Comparison of ENCODE assay signal across 10 mouse cellular contexts in genomic region chr6:141190383-141190782, GRCm38 (mm10). TPM values are rescaled to one million over a fixed set of nuclear protein-coding genes. Genes with fewer than 3 reads are reported as not detected.
DNase-seq lines count a peak whose midpoint lies in the region.
"Had no signal": no experiment of that assay in that cellular context is flagged by ENCODE, and none has a peak within 500 bp of the region (broad histone marks: within the 10 kb centered on the region; RNA-seq: fewer than 3 reads in every experiment).

No protein-coding gene starts in this region.

- intact Hi-C loops in heart, postnatal 14 days (cut with DNase I) = no loop called here
- intact Hi-C loops in left cerebral cortex, postnatal 10 days (cut with DNase I) = no loop called here

- WGBS in large intestine, adult 2 months = 23% methylated on average over 5 of the region's 5 CpGs

- peak; percentile 18 for DNase-seq in adrenal gland, adult 2 months
- DNase-seq in adrenal gland, postnatal 25 days = no peak
- peak; percentile 50 to 54 for DNase-seq in heart, adult 9 months (ENCODE audit: low spot score in 2 of 2)
- no peak for DNase-seq in heart, postnatal 4 days
- peak; percentile 3 to 5 for DNase-seq in heart, postnatal 14 days
- DNase-seq in large intestine, adult 2 months (ENCODE audit: low read depth, low spot score) = peak; percentile 28
- DNase-seq in left cerebral cortex, postnatal 10 days (ENCODE audit: extremely low spot score in 1 of 2, low spot score in 2 of 2) = no peak
- DNase-seq in retina, postnatal 1 day = no peak
- DNase-seq: lung, embryonic 14.5 days had no signal

RNA-seq across cellular contexts. Expression of gene Pde3a, which starts 58.7 kb away (rescaled TPM):
- 10 to 100 TPM; 11.4 to 17.3 TPM for total RNA-seq in adrenal gland, adult 2 months (2021)
- 4.2 and 4.5 TPM in 2 replicates for polyA plus RNA-seq in adrenal gland, adult 2 months (2012; rRNA removed)
- 10.0 and 11.0 TPM in 2 replicates for total RNA-seq in adrenal gland, postnatal 25 days (2021)
- 10 to 100 TPM; 56.1 to 57.0 TPM for total RNA-seq in heart, postnatal 4 days (2021)
- 10 to 100 TPM; 56.4 to 58.2 TPM for total RNA-seq in heart, postnatal 14 days (2021)
- 2.7 and 8.9 TPM in 2 replicates for polyA plus RNA-seq in large intestine, adult 2 months (2012; rRNA removed)
- total RNA-seq in left cerebral cortex, postnatal 10 days (2021) = 1 to 10 TPM; 2.2 to 3.1 TPM
- total RNA-seq: hematopoietic stem cell, adult 5-6 weeks had no signal

Comparison
In these comparisons a context has a peak if more than half of its experiments do, and no peak if none do; other contexts are left out.
1. DNase-seq: peak in adrenal gland, adult 2 months (single experiment), heart, adult 9 months (2 of 2), heart, postnatal 14 days (2 of 2) and large intestine, adult 2 months (single experiment); none in adrenal gland, postnatal 25 days (single experiment), heart, postnatal 4 days (single experiment), left cerebral cortex, postnatal 10 days (0 of 2) and retina, postnatal 1 day (single experiment).